ENCODE assay signal across 11 mouse cellular contexts in genomic region chr13:73804914-73805313, GRCm38 (mm10). TPM values are rescaled to one million over a fixed set of nuclear protein-coding genes. Genes with fewer than 3 reads are reported as not detected.
"Had no signal": no experiment of that assay in that cellular context is flagged by ENCODE, and none has a peak within 500 bp of the region (broad histone marks: within the 10 kb centered on the region; RNA-seq: fewer than 3 reads in every experiment).

No protein-coding gene starts in this region.

- H3K4me3 ChIP-seq: layer of hippocampus, adult 2 months; limb, embryonic 13.5 days; midbrain, embryonic 13.5 days; neural tube, embryonic 15.5 days had no signal

- H3K4me1 ChIP-seq: limb, embryonic 13.5 days; midbrain, embryonic 13.5 days; neural tube, embryonic 15.5 days had no signal

- ATAC-seq: midbrain, embryonic 13.5 days had no signal

- H3K27me3 ChIP-seq: limb, embryonic 13.5 days; midbrain, embryonic 13.5 days; neural tube, embryonic 15.5 days had no signal

- H3K27ac ChIP-seq: layer of hippocampus, adult 2 months; limb, embryonic 13.5 days; liver, embryonic 14.5 days; midbrain, embryonic 13.5 days; neural tube, embryonic 15.5 days had no signal

- DNase-seq: kidney, postnatal 10 days; kidney, postnatal 4 days; left cerebral cortex, postnatal 4 days; lung, adult 18-20 months; thymus, postnatal 4 days had no signal

- H3K9me3 ChIP-seq: limb, embryonic 13.5 days; midbrain, embryonic 13.5 days; neural tube, embryonic 15.5 days had no signal

- H3K9ac ChIP-seq: limb, embryonic 13.5 days; liver, embryonic 14.5 days; midbrain, embryonic 13.5 days; neural tube, embryonic 15.5 days had no signal

- H3K4me2 ChIP-seq: limb, embryonic 13.5 days; midbrain, embryonic 13.5 days; neural tube, embryonic 15.5 days had no signal

RNA-seq across cellular contexts. Expression of gene Nkd2, which starts 42.5 kb away (rescaled TPM):
- total RNA-seq: megakaryocyte progenitor cell, adult 5-6 weeks had no signal
